In the genomic region with DNA sequence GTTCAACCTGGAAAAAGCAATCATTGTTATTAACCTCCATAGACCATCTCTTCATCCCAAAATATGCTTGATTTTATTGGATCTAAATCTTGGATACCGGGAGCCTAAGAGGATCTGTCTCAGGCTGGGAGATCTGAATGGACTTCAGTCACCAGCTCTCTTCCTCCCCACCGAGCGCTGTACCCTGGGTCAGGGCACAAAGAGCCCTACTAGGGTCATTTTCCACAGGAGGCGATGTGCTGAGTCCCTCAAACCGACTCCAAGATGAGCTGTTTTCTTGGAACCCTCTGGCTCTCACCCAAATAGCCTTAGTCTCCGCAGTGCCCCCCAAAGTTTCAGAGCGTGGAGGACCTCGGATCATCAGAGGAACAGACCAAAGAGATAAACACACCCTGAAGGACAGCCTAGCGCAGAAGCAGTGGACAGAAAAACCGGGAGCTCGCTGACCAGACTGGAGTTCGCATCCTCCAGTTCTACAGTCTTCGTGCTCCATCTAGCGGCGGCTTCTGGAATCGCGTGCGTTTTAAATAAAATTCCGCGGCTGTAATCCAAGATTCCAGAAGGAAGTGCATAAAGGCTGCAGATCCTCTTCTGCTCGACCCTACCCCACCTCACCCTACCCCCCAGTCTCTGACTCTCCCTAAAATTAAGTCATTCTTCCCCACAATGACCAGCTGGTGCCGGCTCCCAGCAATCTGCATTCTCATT, we compare ENCODE assay signal across 9 mouse cellular contexts. TPM values are rescaled to one million over a fixed set of nuclear protein-coding genes. Genes with fewer than 3 reads are reported as not detected.
DNase-seq lines count a peak whose midpoint lies in the region; ATAC-seq and TF ChIP-seq lines count a peak whose summit lies in the region.
"Had no signal": no experiment of that assay in that cellular context is flagged by ENCODE, and none has a peak within 500 bp of the region (broad histone marks: within the 10 kb centered on the region; RNA-seq: fewer than 3 reads in every experiment).

No protein-coding gene starts in this region.

- no peaks in the 10 kb centered on the region for H3K79me2 ChIP-seq in MEL (ENCODE audit: control insufficient read depth, insufficient read depth, low read length, poor library complexity)

- H3K9ac ChIP-seq in MEL (ENCODE audit: control insufficient read depth, low read depth, low read length, poor library complexity, severe bottlenecking), result no peak overlapping the region
- H3K9ac ChIP-seq in hindbrain, embryonic 12.5 days, result no peak overlapping the region
- H3K9ac ChIP-seq: limb, embryonic 15.5 days had no signal

- no peak for TF ChIP-seq POLR2A in MEL (IDR thresholded peaks at IDR 0.05; ENCODE audit: control insufficient read depth in 1 of 2, insufficient read depth in 1 of 2, low read depth in 1 of 2, low read length in 2 of 2, poor library complexity in 1 of 2)
- TF ChIP-seq POLR2A in brain, embryonic 14.5 days (IDR thresholded peaks at IDR 0.05; ENCODE audit: borderline replicate concordance, extremely low read depth, insufficient read depth, insufficient read length, poor library complexity, severe bottlenecking), result no peak

- TF ChIP-seq RAD21 in MEL (IDR thresholded peaks at IDR 0.05; ENCODE audit: low read depth, low read length), result peak; percentile 99

- no peak overlapping the region for H3K4me2 ChIP-seq in hindbrain, embryonic 12.5 days (replicated peaks)
- H3K4me2 ChIP-seq: limb, embryonic 15.5 days had no signal

- no peak for TF ChIP-seq EP300 in MEL (IDR thresholded peaks at IDR 0.05; ENCODE audit: low read depth in 1 of 2, low read length in 2 of 2)

- no peak overlapping the region for H3K27ac ChIP-seq in MEL (ENCODE audit: control insufficient read depth, low read depth, low read length)
- H3K27ac ChIP-seq in hindbrain, embryonic 12.5 days, result no peak overlapping the region
- H3K27ac ChIP-seq in midbrain, embryonic 10.5 days (replicated peaks), result no peak overlapping the region
- H3K27ac ChIP-seq: limb, embryonic 15.5 days had no signal

- H3K9me3 ChIP-seq in MEL (replicated peaks; ENCODE audit: insufficient read depth, low read length), result no peaks in the 10 kb centered on the region
- H3K9me3 ChIP-seq in hindbrain, embryonic 12.5 days (replicated peaks), result no peaks in the 10 kb centered on the region
- H3K9me3 ChIP-seq in midbrain, embryonic 10.5 days (replicated peaks), result no peaks in the 10 kb centered on the region
- H3K9me3 ChIP-seq: limb, embryonic 15.5 days had no signal

- peak; percentile 64; the same call in 1 of the 2 replicates for ATAC-seq in erythroblast, adult 5-6 weeks (replicated peaks; ENCODE audit: low FRiP score, poor library complexity, severe bottlenecking)
- peak; percentile 64 for ATAC-seq in hindbrain, embryonic 12.5 days (ENCODE audit: low FRiP score)
- no peak for ATAC-seq in erythroid progenitor cell, adult 5-6 weeks (replicated peaks; ENCODE audit: low FRiP score, poor library complexity, severe bottlenecking)

- TF ChIP-seq CTCF in MEL (IDR thresholded peaks at IDR 0.05 in 2 of 3, conservative IDR thresholded peaks at IDR 0.05 in 1 of 3; ENCODE audit: control insufficient read depth in 1 of 3, insufficient read depth in 1 of 3, low read depth in 2 of 3, low read length in 3 of 3, poor library complexity in 1 of 3, severe bottlenecking in 1 of 3), result peak; percentile 95 to 97 (median 96)
- peak; percentile 95 for TF ChIP-seq CTCF in brain, embryonic 14.5 days (IDR thresholded peaks at IDR 0.05; ENCODE audit: borderline replicate concordance, extremely low read depth, insufficient read depth, insufficient read length)

- H3K27me3 ChIP-seq in MEL (ENCODE audit: control insufficient read depth in 1 of 2, insufficient read depth in 2 of 2, low read length in 2 of 2), result peaks cover 0 to 3% of the 10 kb centered on the region in 2 experiments; a peak in 2 of 4 replicates
- H3K27me3 ChIP-seq in hindbrain, embryonic 12.5 days, result peaks cover 8% of the 10 kb centered on the region; the same call in 1 of the 2 replicates
- H3K27me3 ChIP-seq in midbrain, embryonic 10.5 days (ENCODE audit: low read depth, poor library complexity, severe bottlenecking), result peaks cover 11% of the 10 kb centered on the region

- DNase-seq in MEL (ENCODE audit: low read depth, low spot score), result peak; percentile 77
- DNase-seq in brain, embryonic 14.5 days (ENCODE audit: low read depth), result peak; percentile 83
- DNase-seq in layer of hippocampus, postnatal 14 days (ENCODE audit: low spot score in 2 of 2), result peak; percentile 73 to 80
- DNase-seq in midbrain, embryonic 10.5 days (ENCODE audit: low spot score), result peak; percentile 81
- DNase-seq in right cerebral cortex, postnatal 14 days, result peak; percentile 80

- H3K4me3 ChIP-seq in MEL (ENCODE audit: control insufficient read depth in 1 of 2, insufficient read depth in 1 of 2, low read depth in 2 of 2, low read length in 2 of 2), result no peak overlapping the region
- H3K4me3 ChIP-seq in hindbrain, embryonic 12.5 days, result no peak overlapping the region
- no peak overlapping the region for H3K4me3 ChIP-seq in midbrain, embryonic 10.5 days
- H3K4me3 ChIP-seq: limb, embryonic 15.5 days had no signal

- 12% methylated on average over 22 of the region's 22 CpGs for WGBS in hindbrain, embryonic 12.5 days
- 12% methylated on average over 22 of the region's 22 CpGs for WGBS in midbrain, embryonic 10.5 days

- H3K4me1 ChIP-seq in MEL (ENCODE audit: control insufficient read depth in 1 of 2, insufficient read depth in 2 of 2, low read length in 2 of 2), result no peaks in the 10 kb centered on the region
- no peaks in the 10 kb centered on the region for H3K4me1 ChIP-seq in hindbrain, embryonic 12.5 days
- H3K4me1 ChIP-seq in midbrain, embryonic 10.5 days, result 0 out of 2 replicates have a peak, but pooled peaks cover 3% of the 10 kb centered on the region
- H3K4me1 ChIP-seq: limb, embryonic 15.5 days had no signal

- H3K36me3 ChIP-seq in MEL (ENCODE audit: control insufficient read depth in 1 of 2, insufficient read depth in 2 of 2, low read length in 2 of 2), result no peaks in the 10 kb centered on the region; a peak in 1 of 4 replicates
- no peaks in the 10 kb centered on the region for H3K36me3 ChIP-seq in hindbrain, embryonic 12.5 days
- H3K36me3 ChIP-seq in midbrain, embryonic 10.5 days, result no peaks in the 10 kb centered on the region
- H3K36me3 ChIP-seq: limb, embryonic 15.5 days had no signal

TF ChIP-seq in MEL, 35 proteins besides CTCF, POLR2A, EP300 and RAD21:
- peak; percentile 94 for TF ChIP-seq SMC3 (IDR thresholded peaks at IDR 0.05; ENCODE audit: low read depth, low read length)
- peak; percentile 23; the same call in 1 of the 2 replicates for TF ChIP-seq JUND (IDR thresholded peaks at IDR 0.05; ENCODE audit: low read depth, low read length)
- TF ChIP-seq MAZ (IDR thresholded peaks at IDR 0.05; ENCODE audit: low read depth, low read length), result 0 out of 2 replicates have a peak, but pooled peaks have one; percentile 32
- peak; percentile 38; the same call in 1 of the 2 replicates for TF ChIP-seq BHLHE40 (IDR thresholded peaks at IDR 0.05; ENCODE audit: borderline replicate concordance, low read depth, low read length)
- TF ChIP-seq ELF1 (IDR thresholded peaks at IDR 0.05; ENCODE audit: low read depth, low read length), result no peak
- no peak for TF ChIP-seq MYC (IDR thresholded peaks at IDR 0.05; ENCODE audit: low read depth, low read length)
- TF ChIP-seq ZC3H11A (IDR thresholded peaks at IDR 0.05; ENCODE audit: low read depth, low read length), result peak; percentile 96

RNA-seq across cellular contexts. Expression of a gene that starts 9.7 kb away (rescaled TPM):
- not detected in 2 replicates for total RNA-seq in MEL (2012; rRNA removed)
- polyA plus RNA-seq in MEL (2012; ENCODE audit: insufficient read depth in 1 of 2, insufficient read length in 2 of 2, low read depth in 1 of 2, low replicate concordance in 2 of 2, missing spikeins in 1 of 2), result not detected
- polyA plus RNA-seq in brain, embryonic 14.5 days (2012; rRNA removed), result not detected in 2 replicates
- total RNA-seq in erythroblast, adult 5-6 weeks (2015; ENCODE audit: low replicate concordance), result not detected in 2 replicates
- total RNA-seq in erythroblast, adult 5-6 weeks (2017; ENCODE audit: low replicate concordance), result not detected in 2 replicates
- not detected in 2 replicates for polyA plus RNA-seq in hindbrain, embryonic 12.5 days (2016; fragmentation: Nextera tagmentation; extraction: Ambion mirVana)
- not detected for total RNA-seq in layer of hippocampus, postnatal 14 days (2021)
- polyA plus RNA-seq in midbrain, embryonic 10.5 days (2016; fragmentation: Nextera tagmentation; extraction: Ambion mirVana), result not detected in 2 replicates
- total RNA-seq in erythroid progenitor cell, adult 5-6 weeks (2015; ENCODE audit: low replicate concordance), result not detected in 2 replicates
- not detected in 2 replicates for total RNA-seq in erythroid progenitor cell, adult 5-6 weeks (2017; ENCODE audit: low replicate concordance)
- polyA plus RNA-seq: limb, embryonic 15.5 days had no signal

RNA-seq across cellular contexts. Expression of a gene that starts 19.1 kb away (rescaled TPM):
- not detected in 2 replicates for total RNA-seq in MEL (2012; rRNA removed)
- not detected for polyA plus RNA-seq in MEL (2012; ENCODE audit: insufficient read depth in 1 of 2, insufficient read length in 2 of 2, low read depth in 1 of 2, low replicate concordance in 2 of 2, missing spikeins in 1 of 2)
- polyA plus RNA-seq in brain, embryonic 14.5 days (2012; rRNA removed), result not detected in 2 replicates
- not detected in 2 replicates for total RNA-seq in erythroblast, adult 5-6 weeks (2015; ENCODE audit: low replicate concordance)
- not detected in 2 replicates for total RNA-seq in erythroblast, adult 5-6 weeks (2017; ENCODE audit: low replicate concordance)
- polyA plus RNA-seq in hindbrain, embryonic 12.5 days (2016; fragmentation: Nextera tagmentation; extraction: Ambion mirVana), result not detected in 2 replicates
- not detected for total RNA-seq in layer of hippocampus, postnatal 14 days (2021)
- not detected in 2 replicates for polyA plus RNA-seq in midbrain, embryonic 10.5 days (2016; fragmentation: Nextera tagmentation; extraction: Ambion mirVana)
- total RNA-seq in erythroid progenitor cell, adult 5-6 weeks (2015; ENCODE audit: low replicate concordance), result not detected in 2 replicates
- total RNA-seq in erythroid progenitor cell, adult 5-6 weeks (2017; ENCODE audit: low replicate concordance), result not detected in 2 replicates
- polyA plus RNA-seq: limb, embryonic 15.5 days had no signal

RNA-seq across cellular contexts. Expression of a gene that starts 33.7 kb away (rescaled TPM):
- not detected in 2 replicates for total RNA-seq in MEL (2012; rRNA removed)
- not detected for polyA plus RNA-seq in MEL (2012; ENCODE audit: insufficient read depth in 1 of 2, insufficient read length in 2 of 2, low read depth in 1 of 2, low replicate concordance in 2 of 2, missing spikeins in 1 of 2)
- polyA plus RNA-seq in brain, embryonic 14.5 days (2012; rRNA removed), result not detected in 2 replicates
- total RNA-seq in erythroblast, adult 5-6 weeks (2015; ENCODE audit: low replicate concordance), result not detected in 2 replicates
- total RNA-seq in erythroblast, adult 5-6 weeks (2017; ENCODE audit: low replicate concordance), result 0.09 and 0.56 TPM in 2 replicates
- polyA plus RNA-seq in hindbrain, embryonic 12.5 days (2016; fragmentation: Nextera tagmentation; extraction: Ambion mirVana), result not detected in 2 replicates
- total RNA-seq in layer of hippocampus, postnatal 14 days (2021), result not detected
- polyA plus RNA-seq in midbrain, embryonic 10.5 days (2016; fragmentation: Nextera tagmentation; extraction: Ambion mirVana), result not detected in 2 replicates
- total RNA-seq in erythroid progenitor cell, adult 5-6 weeks (2015; ENCODE audit: low replicate concordance), result not detected in 2 replicates
- total RNA-seq in erythroid progenitor cell, adult 5-6 weeks (2017; ENCODE audit: low replicate concordance), result not detected in 2 replicates
- polyA plus RNA-seq: limb, embryonic 15.5 days had no signal
